Mouse (Mus musculus): ENCODE measurements around the gene H60b. TPM values are rescaled to one million over a fixed set of nuclear protein-coding genes. Genes with fewer than 3 reads are reported as not detected.
"Not testable (repeated sequence)": the region's sequence is repeated elsewhere in the genome, so short reads cannot be mapped to it uniquely, and the experiment has no call there.

Gene H60b
- polyA plus RNA-seq, 1 experiment from 2014 or later = 0.52 TPM

DNA sequence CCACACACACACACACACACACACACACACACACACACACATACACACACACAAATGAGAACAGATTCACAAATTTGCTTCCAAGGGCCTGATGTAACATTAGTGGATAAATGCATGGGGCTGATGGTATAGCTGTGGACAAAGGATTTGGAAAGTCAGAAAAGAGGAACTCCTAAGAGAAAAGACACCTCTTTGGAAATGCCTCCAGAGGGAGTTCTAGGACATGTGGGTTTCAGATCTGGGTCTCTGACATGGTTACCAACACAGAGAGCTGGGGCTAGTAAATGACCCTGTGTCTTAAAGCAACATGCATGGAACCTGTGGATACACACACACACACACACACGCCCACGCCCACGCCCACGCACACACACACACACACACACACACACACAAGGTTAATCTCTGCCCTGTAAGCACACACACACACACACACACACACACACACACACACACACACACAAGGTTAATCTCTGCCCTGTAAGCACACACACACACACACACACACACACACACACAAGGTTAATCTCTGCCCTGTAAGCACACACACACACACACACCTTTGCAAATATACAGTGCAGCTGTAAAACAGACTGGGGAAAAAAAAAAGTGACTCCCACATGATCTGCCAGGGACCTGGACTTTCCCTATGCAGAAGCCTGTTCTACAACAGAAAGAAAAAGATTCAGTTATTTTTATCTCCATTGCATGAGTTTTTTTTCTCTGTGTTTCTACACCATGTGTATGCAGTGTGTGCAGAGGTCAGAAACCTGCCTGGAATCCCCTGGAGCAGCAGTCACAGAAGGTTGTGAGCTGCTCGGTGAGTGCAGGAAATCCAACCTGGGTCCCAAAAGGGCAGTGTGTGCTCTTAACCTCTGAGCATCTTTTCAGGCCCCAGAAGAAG lies 14.3 kb downstream of the H60b start:
- not testable (repeated sequence) for H3K36me3 ChIP-seq (replicated peaks); ATAC-seq (replicated peaks); H3K9ac ChIP-seq; H3K4me3 ChIP-seq; H3K4me1 ChIP-seq; H3K27ac ChIP-seq; H3K27me3 ChIP-seq (replicated peaks); H3K9me3 ChIP-seq
- 62% methylated on average over 5 of the region's 5 CpGs for WGBS
- H3K4me2 ChIP-seq = peak overlapping the region; percentile 15; the same call in 1 of the 2 replicates

GRCm38 (mm10) chr10:22173335-22174189 lies 15.2 kb downstream of the H60b start:
- not testable (repeated sequence) for H3K9ac ChIP-seq; H3K4me3 ChIP-seq; H3K36me3 ChIP-seq (replicated peaks); H3K4me1 ChIP-seq; H3K27me3 ChIP-seq (replicated peaks); H3K27ac ChIP-seq; H3K9me3 ChIP-seq
- 17% methylated on average over 11 of the region's 17 CpGs for WGBS
- ATAC-seq (replicated peaks) = 0 out of 2 replicates have a peak, but pooled peaks have one; percentile 54
- H3K4me2 ChIP-seq = peak overlapping the region; percentile 15; the same call in 1 of the 2 replicates

DNA sequence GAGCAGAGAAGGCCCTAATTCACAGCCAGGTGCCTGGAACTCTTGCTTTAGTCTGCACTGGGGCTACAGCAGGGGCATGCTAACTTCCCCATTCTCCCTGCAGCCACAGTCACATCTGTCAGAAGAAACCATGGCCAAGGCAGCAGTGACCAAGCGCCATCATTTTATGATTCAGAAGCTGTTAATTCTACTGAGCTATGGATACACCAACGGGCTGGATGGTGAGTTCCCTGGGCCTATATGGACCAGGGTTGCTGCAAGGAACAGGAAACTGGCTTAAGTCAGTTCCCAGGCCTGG lies 15.8 kb downstream of the H60b start:
- not testable (repeated sequence) for H3K27me3 ChIP-seq (replicated peaks); ATAC-seq (replicated peaks); H3K36me3 ChIP-seq (replicated peaks); H3K4me3 ChIP-seq; H3K27ac ChIP-seq; H3K4me1 ChIP-seq; H3K9me3 ChIP-seq; H3K9ac ChIP-seq; H3K4me2 ChIP-seq
- WGBS = 90% methylated on average over 2 of the region's 2 CpGs

DNA sequence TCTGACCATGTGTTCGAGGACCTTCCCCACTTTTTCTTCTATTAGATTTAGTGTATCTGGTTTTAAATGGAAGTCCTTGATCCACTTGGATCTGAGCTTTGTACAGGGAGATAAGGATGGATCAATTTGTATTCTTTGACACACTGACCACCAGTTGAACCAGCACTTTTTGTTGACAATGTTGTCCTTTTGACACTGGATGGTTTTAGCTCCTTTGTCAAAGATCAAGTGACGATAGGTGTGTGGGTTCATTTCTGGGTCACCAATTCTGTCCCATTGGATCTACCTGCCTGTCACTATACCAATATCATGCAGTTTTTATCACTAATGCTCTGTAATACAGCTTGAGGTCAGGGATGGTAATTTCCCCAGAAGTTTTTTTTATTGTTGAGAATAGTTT lies 18.1 kb downstream of the H60b start:
- ATAC-seq (replicated peaks); H3K27me3 ChIP-seq (replicated peaks); H3K4me1 ChIP-seq; H3K9ac ChIP-seq; H3K4me2 ChIP-seq; H3K27ac ChIP-seq; H3K4me3 ChIP-seq; H3K9me3 ChIP-seq; H3K36me3 ChIP-seq (replicated peaks): not testable (repeated sequence)
- 92% methylated on average over 2 of the region's 2 CpGs for WGBS

DNA sequence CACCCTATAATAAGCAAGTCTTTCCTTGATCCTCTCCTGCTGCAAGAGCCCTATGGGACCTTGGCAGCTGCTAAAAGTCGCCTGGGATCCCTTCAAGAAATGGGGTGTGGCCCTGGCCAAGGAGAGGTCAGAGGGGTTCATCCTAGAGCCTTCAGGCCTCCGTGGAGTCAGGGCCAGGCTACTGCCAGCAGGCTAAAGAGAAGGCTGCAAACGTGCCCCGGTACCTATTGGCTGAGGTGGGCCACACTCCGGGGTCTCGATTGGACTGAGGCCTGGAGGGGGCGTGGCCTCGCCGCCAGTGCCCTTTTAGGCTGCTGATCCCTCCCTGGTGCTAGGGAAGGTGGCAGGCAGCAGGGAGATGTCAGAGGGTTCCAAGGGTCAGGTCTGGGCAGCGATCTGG lies 32.6 kb downstream of the H60b start:
- H3K9ac ChIP-seq = not testable (repeated sequence)

DNA sequence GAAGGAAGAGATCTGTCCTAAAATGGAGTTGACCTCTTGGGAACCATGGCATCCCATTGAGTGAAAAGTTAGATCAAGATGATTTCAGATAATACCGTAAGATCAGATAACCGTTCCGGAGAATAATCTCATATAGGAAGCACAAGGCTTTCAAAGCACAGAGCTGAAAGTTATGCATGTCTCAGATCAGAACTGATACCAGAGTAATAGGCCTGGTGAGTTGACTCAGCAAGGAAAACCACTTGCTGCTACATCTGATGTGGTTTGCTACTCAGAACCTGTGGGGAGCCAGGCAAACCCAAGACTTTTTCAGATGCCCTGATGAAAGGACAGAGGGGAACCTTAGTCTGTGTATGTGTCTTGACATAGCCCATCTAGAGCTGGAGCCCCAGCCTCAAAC lies 43.0 kb downstream of the H60b start:
- ATAC-seq (replicated peaks); H3K9ac ChIP-seq; H3K9me3 ChIP-seq; H3K27ac ChIP-seq; H3K36me3 ChIP-seq (replicated peaks); H3K4me1 ChIP-seq; H3K4me2 ChIP-seq; H3K4me3 ChIP-seq; H3K27me3 ChIP-seq (replicated peaks): not testable (repeated sequence)
- 100% methylated on average over 2 of the region's 3 CpGs for whole genome bisulfite sequencing

More for the DNA sequence above, 32.6 kb downstream of the H60b start:
- H3K4me2 ChIP-seq = peak overlapping the region; percentile 31; the same call in 1 of the 2 replicates
- H3K9me3 ChIP-seq; H3K27me3 ChIP-seq (replicated peaks); H3K4me3 ChIP-seq; H3K36me3 ChIP-seq (replicated peaks); H3K27ac ChIP-seq; H3K4me1 ChIP-seq: not testable (repeated sequence)
- peak; percentile 88 for ATAC-seq (replicated peaks)
- 7% methylated on average over 6 of the region's 10 CpGs for WGBS

GRCm38 (mm10) chr10:22202784-22203583 lies 44.6 kb downstream of the H60b start:
- not testable (repeated sequence) for H3K36me3 ChIP-seq (replicated peaks); H3K27me3 ChIP-seq (replicated peaks); H3K4me1 ChIP-seq; H3K4me3 ChIP-seq; H3K4me2 ChIP-seq; H3K9ac ChIP-seq; H3K27ac ChIP-seq; H3K9me3 ChIP-seq
- WGBS = no CpG with 5 or more reads among the region's 2 CpGs
- ATAC-seq (replicated peaks) = peak; percentile 77; the same call in 1 of the 2 replicates

DNA sequence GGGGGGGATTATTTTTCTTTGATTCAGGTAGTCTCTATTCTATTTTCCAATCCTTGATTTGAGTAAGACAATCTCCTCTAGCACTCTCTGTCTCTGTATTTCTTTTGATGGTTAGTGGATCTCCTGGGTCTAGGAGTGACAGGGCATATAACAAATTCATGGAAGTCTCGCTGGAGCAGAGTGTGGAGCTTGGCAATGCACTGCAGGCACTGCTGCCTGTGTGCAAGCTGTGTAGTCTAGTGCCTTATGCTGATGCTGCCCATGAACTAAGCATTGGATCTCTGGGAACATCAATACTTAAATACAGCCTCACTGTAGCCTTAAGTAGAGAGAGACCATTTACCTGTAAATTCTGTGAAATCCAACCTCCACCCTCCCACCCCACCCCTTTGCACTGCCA lies 48.1 kb downstream of the H60b start:
- H3K9ac ChIP-seq; H3K27me3 ChIP-seq (replicated peaks); H3K4me1 ChIP-seq; ATAC-seq (replicated peaks); H3K27ac ChIP-seq; H3K9me3 ChIP-seq; H3K4me3 ChIP-seq; H3K4me2 ChIP-seq; H3K36me3 ChIP-seq (replicated peaks): not testable (repeated sequence)
- 53% methylated on average over 1 of the region's 1 CpGs for WGBS

GRCm38 (mm10) chr10:22212012-22212696 lies 53.8 kb downstream of the H60b start:
- peak; percentile 60 for ATAC-seq (replicated peaks)
- not testable (repeated sequence) for H3K36me3 ChIP-seq (replicated peaks); H3K27me3 ChIP-seq (replicated peaks); H3K9me3 ChIP-seq; H3K4me1 ChIP-seq; H3K4me3 ChIP-seq; H3K27ac ChIP-seq; H3K4me2 ChIP-seq; H3K9ac ChIP-seq
- 1% methylated on average over 8 of the region's 11 CpGs for WGBS

GRCm38 (mm10) chr10:22223474-22224349 lies 65.3 kb downstream of the H60b start:
- WGBS = no CpG with 5 or more reads among the region's 7 CpGs
- not testable (repeated sequence) for H3K4me2 ChIP-seq; H3K9me3 ChIP-seq; H3K4me3 ChIP-seq; H3K9ac ChIP-seq; H3K27me3 ChIP-seq (replicated peaks); H3K36me3 ChIP-seq (replicated peaks); H3K27ac ChIP-seq; H3K4me1 ChIP-seq
- ATAC-seq (replicated peaks) = peak; percentile 73

DNA sequence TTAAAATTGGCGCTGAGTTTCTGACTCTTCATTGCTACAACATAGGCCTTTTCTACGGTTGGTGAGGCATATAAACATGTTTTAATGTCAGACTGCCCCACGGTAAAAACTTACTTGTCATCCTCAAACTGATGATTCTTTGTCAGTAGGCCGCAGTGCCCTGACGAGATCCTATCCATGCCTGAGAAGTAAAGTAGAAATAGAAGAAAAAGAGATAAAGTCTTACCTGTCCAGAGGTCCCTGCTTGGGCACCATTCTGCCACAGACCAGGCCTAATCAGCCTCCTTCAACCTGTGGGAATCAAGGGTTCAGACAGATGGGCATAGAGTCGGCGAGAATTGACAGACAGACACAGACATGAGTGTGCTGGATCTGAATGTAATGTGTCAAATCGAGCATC lies 106.7 kb downstream of the H60b start:
- 94% methylated on average over 8 of the region's 8 CpGs for WGBS
- no peak overlapping the region for H3K9ac ChIP-seq
- H3K4me1 ChIP-seq = no peaks in the 10 kb centered on the region
- ATAC-seq (replicated peaks) = no peak
- H3K27me3 ChIP-seq (replicated peaks) = no peaks in the 10 kb centered on the region
- no peak overlapping the region for H3K4me3 ChIP-seq
- no peaks in the 10 kb centered on the region for H3K9me3 ChIP-seq
- no peak overlapping the region for H3K4me2 ChIP-seq
- H3K27ac ChIP-seq = no peak overlapping the region
- H3K36me3 ChIP-seq (replicated peaks) = no peaks in the 10 kb centered on the region
